Mouse (Mus musculus) forebrain, postnatal 0 days (tissue): ENCODE measurements around the gene Twist2. TPM values are rescaled to one million over a fixed set of nuclear protein-coding genes. Genes with fewer than 3 reads are reported as not detected.
A peak's percentile ranks its signal among the peaks of the same experiment; 100 is the strongest.

Experiments used
- ATAC-seq: fragments of 200-750 bp; cut with Nextera tagmentation; 2 replicates; pipeline ENCODE4 v1.8.0; 2017; ENCODE audit warnings: mild to moderate bottlenecking, moderate library complexity
- DNase-seq: peaks from one replicate; pipeline ENCODE4 v3.0.0-alpha.2; 2015
- H3K27ac ChIP-seq: fragments of 300-500 bp; sonication (generic); 2 replicates; pipeline ENCODE4 v1.5.1; 2014; ENCODE audit warnings: low read depth, mild to moderate bottlenecking, antibody characterized with exemption, low read length, moderate library complexity, mixed read lengths
- H3K27me3 ChIP-seq: fragments of 300-500 bp; sonication (generic); 2 replicates; pipeline ENCODE4 v1.6.1; 2014; ENCODE audit warnings: mild to moderate bottlenecking, low read length, mixed read lengths; ENCODE audit not compliant: insufficient read depth
- H3K36me3 ChIP-seq: fragments of 300-500 bp; sonication (generic); 2 replicates; pipeline ENCODE4 v1.6.1; 2014; ENCODE audit warnings: mild to moderate bottlenecking, moderate library complexity; ENCODE audit not compliant: insufficient read depth
- H3K4me1 ChIP-seq: fragments of 300-500 bp; sonication (generic); 2 replicates; pipeline ENCODE4 v1.6.1; 2014; ENCODE audit warnings: antibody characterized with exemption; ENCODE audit not compliant: insufficient read depth
- H3K4me2 ChIP-seq: fragments of 300-500 bp; sonication (generic); 2 replicates; pipeline ENCODE4 v1.6.1; 2014; ENCODE audit warnings: low read depth, mild to moderate bottlenecking, moderate library complexity
- H3K4me3 ChIP-seq: fragments of 300-500 bp; sonication (generic); 2 replicates; pipeline ENCODE4 v1.5.1; 2014; ENCODE audit warnings: low read depth, low read length, mixed read lengths
- H3K9ac ChIP-seq: fragments of 300-500 bp; sonication (generic); 2 replicates; pipeline ENCODE4 v1.6.1; 2014; ENCODE audit warnings: mild to moderate bottlenecking
- H3K9me3 ChIP-seq: fragments of 300-500 bp; sonication (generic); 2 replicates; pipeline ENCODE4 v1.6.1; 2016; ENCODE audit warnings: low read length
- CTCF ChIP-seq: sonication (generic); IDR thresholded peaks from 2 replicates; pipeline ENCODE4 v1.5.1; 2016; ENCODE audit warnings: antibody characterized with exemption, control low read depth, low read depth
- WGBS: fragments of 180-500 bp; shearing (Covaris S2); extraction: QIAGEN DNeasy Blood & Tissue Kit; methylation state at CpG from one replicate; pipeline ENCODE4 v1.1.7; 2014; 5-methylcytosine and 5-hydroxymethylcytosine counted together
- polyA plus RNA-seq: library from polyadenylated mRNA; unstranded; fragments of >200 nt; fragmentation: Nextera tagmentation; extraction: Ambion mirVana; gene quantifications from 2 replicates; pipeline ENCODE4 v1.2.1, GENCODE M21; 2015
- total RNA-seq: library from RNA; depleted of rRNA; stranded (reverse); fragments of >200 nt; gene quantifications from 2 replicates; pipeline ENCODE4 v1.2.3, GENCODE M21; 2014

Twist2 gene
- total and polyA plus RNA-seq, 2 experiments from 2014 or later: 1.5 to 1.8 TPM

DNA sequence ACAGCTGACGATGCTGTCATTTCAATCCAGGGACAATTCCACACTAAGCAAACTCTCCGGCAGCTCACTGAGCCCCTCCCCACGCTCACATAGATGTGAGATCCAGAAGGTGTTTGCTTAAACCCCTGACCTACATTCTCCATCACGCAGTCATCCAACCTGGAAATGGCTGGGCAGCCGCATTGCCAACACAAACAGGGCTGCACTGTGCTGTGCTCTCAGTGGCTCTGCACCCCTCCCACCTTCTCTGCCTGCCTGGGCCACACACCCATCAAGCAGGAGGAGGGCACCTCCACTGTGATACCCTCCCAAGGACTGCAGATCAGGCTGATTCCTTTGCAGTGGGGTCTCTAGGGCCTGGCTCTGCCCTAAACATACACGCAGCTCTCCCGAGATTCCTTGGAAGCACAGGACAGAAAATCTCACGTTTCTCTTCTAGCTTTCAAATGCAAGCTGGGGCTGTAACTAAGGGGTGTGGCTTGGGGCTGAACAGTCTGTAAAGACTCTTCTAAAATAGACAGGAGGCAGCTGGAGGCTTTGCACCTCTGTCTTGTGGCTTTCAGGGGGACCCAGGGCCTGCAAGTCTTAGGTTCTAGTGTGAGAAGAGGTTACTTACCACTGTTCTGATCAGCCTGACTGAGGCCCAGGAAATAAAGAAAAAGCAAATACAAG lies 71.3 kb downstream of the Twist2 start:
- 55% methylated on average over 8 of the region's 8 CpGs for WGBS
- no peak overlapping the region for H3K9ac ChIP-seq
- H3K27ac ChIP-seq: no peak overlapping the region
- H3K4me3 ChIP-seq: no peak overlapping the region
- DNase-seq (peak; percentile 14), ATAC-seq (peak; percentile 53)
- H3K4me1 ChIP-seq: no peaks in the 10 kb centered on the region; the same call in 1 of the 2 replicates
- no peaks in the 10 kb centered on the region for H3K36me3 ChIP-seq
- H3K4me2 ChIP-seq: no peak overlapping the region
- H3K9me3 ChIP-seq: no peaks in the 10 kb centered on the region
- TF ChIP-seq CTCF: no peak
- H3K27me3 ChIP-seq: no peaks in the 10 kb centered on the region

DNA sequence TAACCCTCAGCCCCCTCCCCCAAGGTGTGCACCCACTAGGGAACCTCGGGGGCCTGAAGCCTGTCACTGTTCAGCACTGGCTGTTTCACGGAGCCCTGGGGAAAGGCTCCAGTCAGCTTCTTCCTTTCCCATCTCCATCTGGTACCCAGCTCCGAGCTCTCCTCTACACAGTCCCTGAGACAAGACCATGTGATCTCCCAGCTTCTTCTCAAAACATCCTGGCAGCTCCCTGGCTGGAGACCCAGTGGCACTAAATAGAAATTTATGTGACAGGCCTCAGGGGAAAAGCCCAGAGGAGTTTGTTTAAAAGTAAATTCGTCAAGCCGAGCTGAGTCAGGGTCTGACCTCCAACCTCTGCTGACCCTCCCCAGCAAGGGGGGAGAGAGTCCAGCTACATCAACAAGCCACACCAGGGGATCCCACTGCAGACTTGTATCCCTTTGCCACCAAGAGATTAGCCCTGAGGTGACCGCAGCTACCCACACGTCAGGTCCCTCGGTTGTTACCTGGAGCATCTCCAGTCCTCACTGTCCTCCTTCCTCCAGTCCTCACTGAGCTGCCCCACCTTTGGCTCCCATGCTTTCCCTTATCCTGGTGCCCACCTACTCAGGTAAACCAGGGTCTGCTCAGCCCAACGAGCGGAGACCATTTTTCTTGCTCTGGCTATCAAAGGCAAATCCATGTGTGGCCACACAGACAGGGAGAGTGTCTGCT lies 72.5 kb downstream of the Twist2 start:
- H3K4me1 ChIP-seq: no peaks in the 10 kb centered on the region; the same call in 1 of the 2 replicates
- DNase-seq (peak; percentile 6), ATAC-seq (peak; percentile 72)
- no peaks in the 10 kb centered on the region for H3K36me3 ChIP-seq
- H3K27me3 ChIP-seq: no peaks in the 10 kb centered on the region
- H3K4me2 ChIP-seq: no peak overlapping the region
- H3K4me3 ChIP-seq: no peak overlapping the region
- TF ChIP-seq CTCF: no peak
- no peaks in the 10 kb centered on the region for H3K9me3 ChIP-seq
- WGBS: 77% methylated on average over 10 of the region's 10 CpGs
- H3K9ac ChIP-seq: no peak overlapping the region
- no peak overlapping the region for H3K27ac ChIP-seq

DNA sequence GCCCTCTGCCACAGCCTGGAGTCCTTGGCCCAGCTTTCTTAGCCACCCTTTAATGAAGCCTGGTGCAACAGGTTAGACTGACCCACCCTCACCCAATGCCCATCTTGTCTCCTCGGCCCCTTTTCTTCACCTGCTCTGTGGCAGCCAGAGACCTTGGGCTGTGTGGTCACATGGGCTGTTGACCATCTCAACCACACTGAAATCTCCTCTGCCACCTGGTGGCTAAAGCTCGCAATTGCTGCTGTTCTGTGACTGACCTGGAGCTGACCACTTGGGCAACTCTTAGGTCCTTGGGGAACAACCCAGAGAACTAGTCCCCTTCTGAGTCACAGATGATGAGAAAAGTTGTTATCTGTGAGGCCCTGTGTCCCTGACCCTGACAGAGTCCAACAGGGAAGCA lies 73.4 kb downstream of the Twist2 start:
- Histone ChIP-seq H3K9me3 (no peaks in the 10 kb centered on the region), H3K27ac (no peak overlapping the region), H3K9ac (no peak overlapping the region), H3K36me3 (no peaks in the 10 kb centered on the region), H3K4me3 (no peak overlapping the region), H3K4me1 (no peaks in the 10 kb centered on the region; the same call in 1 of the 2 replicates), H3K4me2 (no peak overlapping the region), H3K27me3 (no peaks in the 10 kb centered on the region)
- 15% methylated on average over 2 of the region's 2 CpGs for WGBS
- DNase-seq (peak; percentile 20), ATAC-seq (no peak)
- TF ChIP-seq CTCF: peak; percentile 73

GRCm38 (mm10) chr1:91875042-91875720 lies 73.9 kb downstream of the Twist2 start:
- no peak for ATAC-seq
- Histone ChIP-seq H3K9ac (no peak overlapping the region), H3K4me3 (no peak overlapping the region), H3K9me3 (no peaks in the 10 kb centered on the region), H3K27ac (no peak overlapping the region), H3K36me3 (no peaks in the 10 kb centered on the region), H3K4me1 (no peaks in the 10 kb centered on the region; the same call in 1 of the 2 replicates), H3K27me3 (no peaks in the 10 kb centered on the region), H3K4me2 (no peak overlapping the region)
- WGBS: 74% methylated on average over 7 of the region's 7 CpGs
- no peak for DNase-seq
- no peak for TF ChIP-seq CTCF

- WGBS: 52% methylated on average over 5 of the region's 5 CpGs
- Histone ChIP-seq H3K4me2 (no peak overlapping the region), H3K4me3 (no peak overlapping the region), H3K36me3 (no peaks in the 10 kb centered on the region), H3K4me1 (no peaks in the 10 kb centered on the region), H3K9ac (no peak overlapping the region), H3K9me3 (0 out of 2 replicates have a peak, but pooled peaks cover 2% of the 10 kb centered on the region), H3K27ac (no peak overlapping the region), H3K27me3 (no peaks in the 10 kb centered on the region)
- TF ChIP-seq CTCF: no peak
- ATAC-seq (no peak), DNase-seq (no peak)
These were observed 77.4 kb downstream of the Twist2 start for GRCm38 (mm10) chr1:91878696-91879095.

DNA sequence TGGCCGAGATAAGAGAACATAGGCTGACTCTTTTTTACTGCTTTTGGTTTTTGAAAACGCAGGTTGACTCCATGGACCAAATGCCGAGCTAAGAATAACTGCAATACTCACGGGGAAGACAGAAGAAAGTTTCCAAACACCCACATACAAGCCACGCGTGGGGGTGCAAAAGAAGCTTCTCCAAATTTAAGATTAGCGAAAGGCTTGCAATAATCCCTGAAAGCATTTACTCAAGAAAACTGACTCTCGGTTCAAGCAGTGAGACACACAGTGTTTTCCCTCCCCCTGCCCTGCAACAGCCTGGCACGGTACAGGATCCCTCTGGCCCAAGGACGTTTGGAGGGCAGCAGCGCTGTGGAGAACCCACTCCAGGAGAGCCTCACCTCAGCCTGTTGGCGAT lies 78.9 kb downstream of the Twist2 start:
- Histone ChIP-seq H3K27ac (no peak overlapping the region), H3K4me3 (no peak overlapping the region), H3K9ac (no peak overlapping the region), H3K4me2 (no peak overlapping the region), H3K9me3 (0 out of 2 replicates have a peak, but pooled peaks cover 3% of the 10 kb centered on the region), H3K4me1 (no peaks in the 10 kb centered on the region), H3K36me3 (no peaks in the 10 kb centered on the region), H3K27me3 (no peaks in the 10 kb centered on the region)
- WGBS: 87% methylated on average over 12 of the region's 12 CpGs
- no peak for TF ChIP-seq CTCF
- ATAC-seq (no peak), DNase-seq (no peak)

- Histone ChIP-seq H3K4me2 (no peak overlapping the region), H3K36me3 (no peaks in the 10 kb centered on the region), H3K4me1 (no peaks in the 10 kb centered on the region), H3K4me3 (no peak overlapping the region), H3K9ac (no peak overlapping the region), H3K27ac (no peak overlapping the region), H3K27me3 (no peaks in the 10 kb centered on the region), H3K9me3 (0 out of 2 replicates have a peak, but pooled peaks cover 3% of the 10 kb centered on the region)
- no peak for TF ChIP-seq CTCF
- no peak for DNase-seq
- WGBS: 81% methylated on average over 8 of the region's 8 CpGs
- no peak for ATAC-seq
These were observed 79.6 kb downstream of the Twist2 start for GRCm38 (mm10) chr1:91880899-91881298.
